ENCODE assay signal across 25 mouse cellular contexts in the genomic region with DNA sequence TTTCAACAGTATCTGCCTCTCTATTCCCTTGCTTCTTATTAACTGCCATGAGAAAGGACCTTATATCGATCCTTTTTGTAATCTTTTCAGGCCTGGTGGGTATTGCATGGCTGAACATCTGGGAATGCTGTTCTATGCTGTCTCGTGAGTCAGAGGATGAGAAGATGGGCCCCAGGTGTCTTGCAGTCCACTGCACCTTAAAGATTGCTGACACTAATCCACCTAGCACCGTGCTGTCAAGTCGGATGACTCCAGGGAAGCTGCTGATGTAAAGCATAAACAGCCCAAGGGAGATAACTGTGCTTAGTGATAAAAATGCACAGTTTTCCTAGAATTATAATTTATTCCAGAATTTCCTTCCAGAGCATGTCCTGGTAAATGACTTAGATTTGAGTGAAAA. TPM values are rescaled to one million over a fixed set of nuclear protein-coding genes. Genes with fewer than 3 reads are reported as not detected.
DNase-seq lines count a peak whose midpoint lies in the region; ATAC-seq and TF ChIP-seq lines count a peak whose summit lies in the region.
"Had no signal": no experiment of that assay in that cellular context is flagged by ENCODE, and none has a peak within 500 bp of the region (broad histone marks: within the 10 kb centered on the region; RNA-seq: fewer than 3 reads in every experiment).

No protein-coding gene starts in this region.

- no peak overlapping the region for H3K27ac ChIP-seq in midbrain, embryonic 12.5 days (replicated peaks)
- H3K27ac ChIP-seq in midbrain, embryonic 13.5 days = no peak overlapping the region
- H3K27ac ChIP-seq in midbrain, embryonic 16.5 days (ENCODE audit: low read length) = no peak overlapping the region
- no peak overlapping the region for H3K27ac ChIP-seq in layer of hippocampus, adult 2 months
- H3K27ac ChIP-seq: embryonic facial prominence, embryonic 12.5 days; forebrain, embryonic 12.5 days; forebrain, embryonic 15.5 days; heart, embryonic 15.5 days; hindbrain, embryonic 10.5 days; hindbrain, embryonic 13.5 days had no signal

- H3K9me3 ChIP-seq in midbrain, embryonic 12.5 days = no peaks in the 10 kb centered on the region
- no peaks in the 10 kb centered on the region for H3K9me3 ChIP-seq in midbrain, embryonic 13.5 days
- no peaks in the 10 kb centered on the region for H3K9me3 ChIP-seq in midbrain, embryonic 16.5 days (replicated peaks; ENCODE audit: control insufficient read depth, low read length, poor library complexity, severe bottlenecking)
- H3K9me3 ChIP-seq: embryonic facial prominence, embryonic 12.5 days; forebrain, embryonic 12.5 days; forebrain, embryonic 15.5 days; heart, embryonic 12.5 days; heart, embryonic 15.5 days; hindbrain, embryonic 10.5 days; hindbrain, embryonic 13.5 days had no signal

- H3K4me1 ChIP-seq in midbrain, embryonic 12.5 days = no peaks in the 10 kb centered on the region
- no peaks in the 10 kb centered on the region for H3K4me1 ChIP-seq in midbrain, embryonic 13.5 days (replicated peaks)
- no peaks in the 10 kb centered on the region for H3K4me1 ChIP-seq in midbrain, embryonic 16.5 days (ENCODE audit: control insufficient read depth, insufficient read depth, low read length)
- H3K4me1 ChIP-seq: embryonic facial prominence, embryonic 12.5 days; forebrain, embryonic 12.5 days; forebrain, embryonic 15.5 days; heart, embryonic 12.5 days; heart, embryonic 15.5 days; hindbrain, embryonic 10.5 days; hindbrain, embryonic 13.5 days had no signal

- no peaks in the 10 kb centered on the region for H3K36me3 ChIP-seq in midbrain, embryonic 12.5 days
- no peaks in the 10 kb centered on the region for H3K36me3 ChIP-seq in midbrain, embryonic 13.5 days
- no peaks in the 10 kb centered on the region for H3K36me3 ChIP-seq in midbrain, embryonic 16.5 days (ENCODE audit: control insufficient read depth, insufficient read depth, low read length)
- H3K36me3 ChIP-seq: embryonic facial prominence, embryonic 12.5 days; forebrain, embryonic 12.5 days; forebrain, embryonic 15.5 days; heart, embryonic 12.5 days; heart, embryonic 15.5 days; hindbrain, embryonic 10.5 days; hindbrain, embryonic 13.5 days had no signal

- peak; percentile 62; the same call in 1 of the 2 replicates for ATAC-seq in midbrain, embryonic 12.5 days (ENCODE audit: low FRiP score, low read depth)
- ATAC-seq in midbrain, embryonic 13.5 days = no peak
- ATAC-seq in midbrain, embryonic 16.5 days = peak; percentile 51; the same call in 1 of the 2 replicates
- ATAC-seq: CD4-positive, CD25-positive, alpha-beta regulatory T cell, adult 4 months; forebrain, embryonic 15.5 days; hindbrain, embryonic 16.5 days had no signal

- no peak overlapping the region for H3K9ac ChIP-seq in midbrain, embryonic 12.5 days (replicated peaks)
- H3K9ac ChIP-seq in midbrain, embryonic 13.5 days (replicated peaks) = no peak overlapping the region
- H3K9ac ChIP-seq in midbrain, embryonic 16.5 days (ENCODE audit: low read depth, low read length) = no peak overlapping the region
- H3K9ac ChIP-seq: embryonic facial prominence, embryonic 12.5 days; forebrain, embryonic 12.5 days; forebrain, embryonic 15.5 days; heart, embryonic 12.5 days; heart, embryonic 15.5 days; hindbrain, embryonic 13.5 days had no signal

- TF ChIP-seq POLR2A in brain, embryonic 14.5 days (IDR thresholded peaks at IDR 0.05; ENCODE audit: borderline replicate concordance, extremely low read depth, insufficient read depth, insufficient read length, poor library complexity, severe bottlenecking) = no peak

- TF ChIP-seq CTCF in brain, embryonic 14.5 days (IDR thresholded peaks at IDR 0.05; ENCODE audit: borderline replicate concordance, extremely low read depth, insufficient read depth, insufficient read length) = no peak
- TF ChIP-seq CTCF in layer of hippocampus, adult 2 months (conservative IDR thresholded peaks at IDR 0.05) = no peak

- 71% methylated on average over 4 of the region's 4 CpGs for WGBS in midbrain, embryonic 12.5 days
- WGBS in midbrain, embryonic 13.5 days = 57% methylated on average over 4 of the region's 4 CpGs
- 47% methylated on average over 4 of the region's 4 CpGs for WGBS in midbrain, embryonic 16.5 days

- DNase-seq in brain, embryonic 14.5 days (ENCODE audit: low read depth) = peak; percentile 13
- DNase-seq in testis, postnatal 10 days (ENCODE audit: low spot score) = no peak
- no peak for DNase-seq in layer of hippocampus, adult 2 months (ENCODE audit: low spot score in 2 of 2)
- DNase-seq: adrenal gland, adult 2 months; adrenal gland, postnatal 14 days; cerebellum, adult 18-20 months; cerebellum, adult 9-10 months; cerebellum, postnatal 14 days; gastrocnemius, postnatal 25 days; heart, adult 18-20 months; heart, postnatal 10 days; heart, postnatal 36 days had no signal

- no peak overlapping the region for H3K4me3 ChIP-seq in midbrain, embryonic 12.5 days
- no peak overlapping the region for H3K4me3 ChIP-seq in midbrain, embryonic 13.5 days (replicated peaks)
- H3K4me3 ChIP-seq in midbrain, embryonic 16.5 days (ENCODE audit: low read depth, low read length) = no peak overlapping the region
- no peak overlapping the region for H3K4me3 ChIP-seq in layer of hippocampus, adult 2 months
- H3K4me3 ChIP-seq: embryonic facial prominence, embryonic 12.5 days; erythroblast, embryonic 14.5 days; forebrain, embryonic 12.5 days; forebrain, embryonic 15.5 days; heart, embryonic 12.5 days; heart, embryonic 15.5 days; hindbrain, embryonic 10.5 days; hindbrain, embryonic 13.5 days had no signal

- no peak overlapping the region for H3K4me2 ChIP-seq in midbrain, embryonic 12.5 days (replicated peaks)
- H3K4me2 ChIP-seq in midbrain, embryonic 13.5 days (replicated peaks) = no peak overlapping the region
- no peak overlapping the region for H3K4me2 ChIP-seq in midbrain, embryonic 16.5 days (ENCODE audit: low read length)
- H3K4me2 ChIP-seq: embryonic facial prominence, embryonic 12.5 days; forebrain, embryonic 12.5 days; forebrain, embryonic 15.5 days; heart, embryonic 12.5 days; heart, embryonic 15.5 days; hindbrain, embryonic 13.5 days had no signal

- H3K27me3 ChIP-seq in midbrain, embryonic 12.5 days = no peaks in the 10 kb centered on the region
- H3K27me3 ChIP-seq in midbrain, embryonic 13.5 days = no peaks in the 10 kb centered on the region
- H3K27me3 ChIP-seq in midbrain, embryonic 16.5 days (ENCODE audit: control insufficient read depth, insufficient read depth, low read depth, low read length) = no peaks in the 10 kb centered on the region
- H3K27me3 ChIP-seq: embryonic facial prominence, embryonic 12.5 days; forebrain, embryonic 12.5 days; forebrain, embryonic 15.5 days; heart, embryonic 12.5 days; heart, embryonic 15.5 days; hindbrain, embryonic 13.5 days had no signal

RNA-seq across cellular contexts. Expression of a gene that starts 14.2 kb away (rescaled TPM):
- polyA plus RNA-seq in midbrain, embryonic 12.5 days (2016; fragmentation: Nextera tagmentation; extraction: Ambion mirVana) = 107 and 110 TPM in 2 replicates
- 107 and 111 TPM in 2 replicates for polyA plus RNA-seq in midbrain, embryonic 13.5 days (2015; fragmentation: Nextera tagmentation; extraction: Ambion mirVana)
- 59.7 and 93.0 TPM in 2 replicates for polyA plus RNA-seq in brain, embryonic 14.5 days (2012; rRNA removed)
- polyA plus RNA-seq in midbrain, embryonic 16.5 days (2015; fragmentation: Nextera tagmentation; extraction: Ambion mirVana) = 85.7 and 86.8 TPM in 2 replicates
- 10 to 100 TPM; 45.3 to 52.7 TPM for total RNA-seq in layer of hippocampus, adult 2 months (2021)
